Mouse (Mus musculus) lung, adult 2 months (tissue): Measurements from ENCODE around the gene Slc7a7.

Experiments used
- CTCF ChIP-seq: fragments of 200-500 bp; IDR thresholded peaks from 2 replicates; pipeline ENCODE4 v1.5.1; 2011; ENCODE audit warnings: mild to moderate bottlenecking, low read length, control low read depth; ENCODE audit not compliant: insufficient read depth
- POLR2A ChIP-seq: fragments of 200-500 bp; IDR thresholded peaks from 2 replicates; pipeline ENCODE4 v1.6.1; 2011; ENCODE audit warnings: low read depth, mild to moderate bottlenecking, control low read depth, low read length, borderline replicate concordance; ENCODE audit errors: extremely low read depth

GRCm38 (mm10) chr14:54379571-54379970 lies 38.0 kb downstream of the Slc7a7 start:
- TF ChIP-seq CTCF (no peak), POLR2A (no peak)
